Mouse (Mus musculus) heart, embryonic 12.5 days (tissue): Measurements from ENCODE around the gene Foxm1. TPM values are rescaled to one million over a fixed set of nuclear protein-coding genes. Genes with fewer than 3 reads are reported as not detected.
"Not testable (repeated sequence)": the region's sequence is repeated elsewhere in the genome, so short reads cannot be mapped to it uniquely, and the experiment has no call there.

ENCODE experiments used
- ATAC-seq: fragments of 200-750 bp; cut with Nextera tagmentation; 2 replicates; pipeline ENCODE4 v1.8.0; 2017; ENCODE audit warnings: moderate TSS enrichment, moderate library complexity; ENCODE audit not compliant: insufficient number of reproducible peaks, low FRiP score
- H3K27ac ChIP-seq: fragments of 300-500 bp; sonication (generic); 2 replicates; pipeline ENCODE4 v1.5.1; 2016; ENCODE audit warnings: mild to moderate bottlenecking, moderate library complexity; ENCODE audit not compliant: poor library complexity, severe bottlenecking
- H3K27me3 ChIP-seq: fragments of 300-500 bp; sonication (generic); replicated peaks from 2 replicates; pipeline ENCODE4 v1.6.1; 2016; ENCODE audit warnings: mild to moderate bottlenecking, moderate library complexity
- H3K36me3 ChIP-seq: fragments of 300-500 bp; sonication (generic); 2 replicates; pipeline ENCODE4 v1.6.1; 2016; ENCODE audit warnings: mild to moderate bottlenecking, moderate library complexity
- H3K4me1 ChIP-seq: fragments of 300-500 bp; sonication (generic); replicated peaks from 2 replicates; pipeline ENCODE4 v1.6.1; 2016; ENCODE audit warnings: mild to moderate bottlenecking
- H3K4me2 ChIP-seq: fragments of 300-500 bp; sonication (generic); 2 replicates; pipeline ENCODE4 v1.6.1; 2016; ENCODE audit warnings: mild to moderate bottlenecking, moderate library complexity
- H3K4me3 ChIP-seq: fragments of 300-500 bp; sonication (generic); 2 replicates; pipeline ENCODE4 v1.5.1; 2016; ENCODE audit warnings: mild to moderate bottlenecking
- H3K9ac ChIP-seq: fragments of 300-500 bp; sonication (generic); 2 replicates; pipeline ENCODE4 v1.6.1; 2016; ENCODE audit warnings: mild to moderate bottlenecking, moderate library complexity
- H3K9me3 ChIP-seq: fragments of 300-500 bp; sonication (generic); replicated peaks from 2 replicates; pipeline ENCODE4 v1.6.1; 2016; ENCODE audit warnings: mild to moderate bottlenecking, moderate library complexity
- WGBS: fragments of 180-500 bp; shearing (Covaris S2); methylation state at CpG from one replicate; pipeline ENCODE4 v1.1.7; 2016; 5-methylcytosine and 5-hydroxymethylcytosine counted together
- polyA plus RNA-seq: library from polyadenylated mRNA; unstranded; fragments of >200 nt; fragmentation: Nextera tagmentation; extraction: Ambion mirVana; gene quantifications from 2 replicates; pipeline ENCODE4 v1.2.1, GENCODE M21; 2016

Foxm1 gene
- polyA plus RNA-seq, 1 experiment from 2014 or later = 33.4 TPM

- peaks cover 47% of the 10 kb centered on the region for H3K36me3 ChIP-seq
- ATAC-seq = no peak
- H3K4me3 ChIP-seq = no peak overlapping the region
- H3K9me3 ChIP-seq = no peaks in the 10 kb centered on the region
- H3K27me3 ChIP-seq = no peaks in the 10 kb centered on the region
- H3K4me2 ChIP-seq = no peak overlapping the region
- H3K27ac ChIP-seq = no peak overlapping the region
- no peak overlapping the region for H3K9ac ChIP-seq
- 0 out of 2 replicates have a peak, but pooled peaks cover 10% of the 10 kb centered on the region for H3K4me1 ChIP-seq
- WGBS = 89% methylated on average over 17 of the region's 17 CpGs
These were observed 13.8 kb downstream of the Foxm1 start for GRCm38 (mm10) chr6:128376371-128377085.

GRCm38 (mm10) chr6:128379636-128380035, 16.9 kb downstream of the Foxm1 start:
- WGBS = 79% methylated on average over 16 of the region's 16 CpGs
- no peak overlapping the region for H3K4me2 ChIP-seq
- H3K27me3 ChIP-seq = no peaks in the 10 kb centered on the region
- H3K4me3 ChIP-seq = no peak overlapping the region
- no peak for ATAC-seq
- H3K36me3 ChIP-seq = peaks cover 16% of the 10 kb centered on the region
- no peaks in the 10 kb centered on the region for H3K9me3 ChIP-seq
- no peak overlapping the region for H3K9ac ChIP-seq
- 0 out of 2 replicates have a peak, but pooled peaks cover 7% of the 10 kb centered on the region for H3K4me1 ChIP-seq
- H3K27ac ChIP-seq = no peak overlapping the region

GRCm38 (mm10) chr6:128380594-128381167, 17.9 kb downstream of the Foxm1 start:
- not testable (repeated sequence) for ATAC-seq, H3K4me1 ChIP-seq, H3K9me3 ChIP-seq, H3K9ac ChIP-seq, H3K27ac ChIP-seq, H3K27me3 ChIP-seq, H3K4me3 ChIP-seq, H3K4me2 ChIP-seq
- 58% methylated on average over 1 of the region's 1 CpGs for WGBS
- peaks cover 11% of the 10 kb centered on the region for H3K36me3 ChIP-seq

GRCm38 (mm10) chr6:128381254-128381653, 18.5 kb downstream of the Foxm1 start:
- no peak for ATAC-seq
- Histone ChIP-seq H3K27ac (no peak overlapping the region), H3K9me3 (no peaks in the 10 kb centered on the region), H3K36me3 (peaks cover 9% of the 10 kb centered on the region), H3K4me2 (no peak overlapping the region), H3K4me1 (no peaks in the 10 kb centered on the region), H3K27me3 (no peaks in the 10 kb centered on the region), H3K4me3 (no peak overlapping the region), H3K9ac (no peak overlapping the region)
- WGBS = 75% methylated on average over 3 of the region's 3 CpGs

GRCm38 (mm10) chr6:128383752-128384151, 21.0 kb downstream of the Foxm1 start:
- ATAC-seq = no peak
- no peaks in the 10 kb centered on the region for H3K27me3 ChIP-seq
- no peak overlapping the region for H3K9ac ChIP-seq
- H3K4me3 ChIP-seq = no peak overlapping the region
- H3K4me2 ChIP-seq = no peak overlapping the region
- no peaks in the 10 kb centered on the region for H3K4me1 ChIP-seq
- no peak overlapping the region for H3K27ac ChIP-seq
- WGBS = 85% methylated on average over 7 of the region's 7 CpGs
- no peaks in the 10 kb centered on the region for H3K36me3 ChIP-seq
- H3K9me3 ChIP-seq = no peaks in the 10 kb centered on the region

- Histone ChIP-seq H3K36me3 (no peaks in the 10 kb centered on the region), H3K4me2 (no peak overlapping the region), H3K4me1 (no peaks in the 10 kb centered on the region), H3K9me3 (no peaks in the 10 kb centered on the region), H3K27ac (no peak overlapping the region), H3K4me3 (no peak overlapping the region), H3K27me3 (no peaks in the 10 kb centered on the region), H3K9ac (no peak overlapping the region)
- ATAC-seq = no peak
- WGBS = 62% methylated on average over 1 of the region's 1 CpGs
These were observed 22.3 kb downstream of the Foxm1 start for GRCm38 (mm10) chr6:128385026-128385425.

- H3K4me1 ChIP-seq = 0 out of 2 replicates have a peak, but pooled peaks cover 2% of the 10 kb centered on the region
- no peaks in the 10 kb centered on the region for H3K9me3 ChIP-seq
- no peak overlapping the region for H3K27ac ChIP-seq
- no peak overlapping the region for H3K4me3 ChIP-seq
- H3K9ac ChIP-seq = no peak overlapping the region
- no peak overlapping the region for H3K4me2 ChIP-seq
- ATAC-seq = no peak
- WGBS = 77% methylated on average over 1 of the region's 1 CpGs
- H3K36me3 ChIP-seq = no peaks in the 10 kb centered on the region
- no peaks in the 10 kb centered on the region for H3K27me3 ChIP-seq
These were observed 26.4 kb downstream of the Foxm1 start for GRCm38 (mm10) chr6:128389185-128389584.

- Histone ChIP-seq H3K4me2 (no peak overlapping the region), H3K27me3 (no peaks in the 10 kb centered on the region)
These were observed 27.9 kb downstream of the Foxm1 start for GRCm38 (mm10) chr6:128390683-128391082.

GRCm38 (mm10) chr6:128397574-128398261, 35.0 kb downstream of the Foxm1 start:
- WGBS = 73% methylated on average over 7 of the region's 7 CpGs
- Histone ChIP-seq H3K36me3 (no peaks in the 10 kb centered on the region), H3K9ac (no peak overlapping the region), H3K4me1 (peaks cover 12% of the 10 kb centered on the region), H3K27me3 (no peaks in the 10 kb centered on the region), H3K4me3 (no peak overlapping the region), H3K9me3 (no peaks in the 10 kb centered on the region), H3K27ac (no peak overlapping the region), H3K4me2 (no peak overlapping the region)
- ATAC-seq = no peak

More at GRCm38 (mm10) chr6:128390683-128391082, 27.9 kb downstream of the Foxm1 start:
- no peak for ATAC-seq
- Histone ChIP-seq H3K4me1 (0 out of 2 replicates have a peak, but pooled peaks cover 2% of the 10 kb centered on the region), H3K9ac (no peak overlapping the region), H3K27ac (no peak overlapping the region), H3K36me3 (no peaks in the 10 kb centered on the region), H3K4me3 (no peak overlapping the region), H3K9me3 (no peaks in the 10 kb centered on the region)
- 59% methylated on average over 1 of the region's 1 CpGs for WGBS

- Histone ChIP-seq H3K27ac (no peak within 1 kb of the TSS), H3K36me3 (no peaks in the 10 kb centered on the region), H3K4me3 (peak within 1 kb of the TSS; percentile 4; the same call in 1 of the 2 replicates), H3K9ac (peak within 1 kb of the TSS; percentile 31), H3K27me3 (no peaks in the 10 kb centered on the region), H3K4me2 (peak within 1 kb of the TSS; percentile 53), H3K4me1 (peaks cover 10% of the 10 kb centered on the region), H3K9me3 (no peaks in the 10 kb centered on the region)
- no peak for ATAC-seq
- 62% methylated on average over 3 of the region's 3 CpGs for WGBS
These were observed 36.2 kb downstream of the Foxm1 start, which contains the start of gene Nrip2 for GRCm38 (mm10) chr6:128398996-128399395. Gene Nrip2, plus strand, starts transcription at chr6:128399296.
